Mouse (Mus musculus) forebrain, embryonic 11.5 days (tissue): ENCODE data around the gene Gm20518. TPM values are rescaled to one million over a fixed set of nuclear protein-coding genes. Genes with fewer than 3 reads are reported as not detected.

Source experiments
- ATAC-seq: fragments of 200-750 bp; cut with Nextera tagmentation; replicated peaks from 2 replicates; pipeline ENCODE4 v1.8.0; 2017; ENCODE audit warnings: moderate TSS enrichment; ENCODE audit not compliant: low FRiP score
- DNase-seq: peaks from one replicate; pipeline ENCODE4 v3.0.0-alpha.2; 2017; ENCODE audit warnings: low spot score
- H3K27ac ChIP-seq: fragments of 300-500 bp; sonication (generic); 2 replicates; pipeline ENCODE4 v1.5.1; 2014; ENCODE audit warnings: low read depth, low read length
- H3K27me3 ChIP-seq: fragments of 300-500 bp; sonication (generic); 2 replicates; pipeline ENCODE4 v1.6.1; 2014; ENCODE audit warnings: mild to moderate bottlenecking, low read length, mixed read lengths; ENCODE audit not compliant: control insufficient read depth, insufficient read depth
- H3K36me3 ChIP-seq: fragments of 300-500 bp; sonication (generic); 2 replicates; pipeline ENCODE4 v1.6.1; 2014; ENCODE audit warnings: mild to moderate bottlenecking, low read length, moderate library complexity, mixed read lengths; ENCODE audit not compliant: control insufficient read depth, insufficient read depth
- H3K4me1 ChIP-seq: fragments of 300-500 bp; sonication (generic); replicated peaks from 2 replicates; pipeline ENCODE4 v1.6.1; 2014; ENCODE audit warnings: low read length, mixed read lengths; ENCODE audit not compliant: control insufficient read depth, insufficient read depth
- H3K4me2 ChIP-seq: fragments of 300-500 bp; sonication (generic); 2 replicates; pipeline ENCODE4 v1.6.1; 2014; ENCODE audit warnings: low read depth, mild to moderate bottlenecking, low read length, moderate library complexity, mixed read lengths; ENCODE audit not compliant: severe bottlenecking
- H3K4me3 ChIP-seq: fragments of 300-500 bp; sonication (generic); 2 replicates; pipeline ENCODE4 v1.5.1; 2014; ENCODE audit warnings: low read depth, low read length
- H3K9ac ChIP-seq: fragments of 300-500 bp; sonication (generic); 2 replicates; pipeline ENCODE4 v1.6.1; 2014; ENCODE audit warnings: low read length
- H3K9me3 ChIP-seq: fragments of 300-500 bp; sonication (generic); 2 replicates; pipeline ENCODE4 v1.6.1; 2016; ENCODE audit warnings: low read length, mixed read lengths; ENCODE audit not compliant: control insufficient read depth
- WGBS: fragments of 180-500 bp; shearing (Covaris S2); extraction: QIAGEN DNeasy Blood & Tissue Kit; methylation state at CpG from one replicate; pipeline ENCODE4 v1.1.7; 2014; 5-methylcytosine and 5-hydroxymethylcytosine counted together
- polyA plus RNA-seq: library from polyadenylated mRNA; unstranded; fragments of >200 nt; fragmentation: Nextera tagmentation; extraction: Ambion mirVana; gene quantifications from 2 replicates; pipeline ENCODE4 v1.2.1, GENCODE M21; 2014

Gm20518 gene
- polyA plus RNA-seq, 1 experiment from 2014 or later = 0.51 TPM

DNA sequence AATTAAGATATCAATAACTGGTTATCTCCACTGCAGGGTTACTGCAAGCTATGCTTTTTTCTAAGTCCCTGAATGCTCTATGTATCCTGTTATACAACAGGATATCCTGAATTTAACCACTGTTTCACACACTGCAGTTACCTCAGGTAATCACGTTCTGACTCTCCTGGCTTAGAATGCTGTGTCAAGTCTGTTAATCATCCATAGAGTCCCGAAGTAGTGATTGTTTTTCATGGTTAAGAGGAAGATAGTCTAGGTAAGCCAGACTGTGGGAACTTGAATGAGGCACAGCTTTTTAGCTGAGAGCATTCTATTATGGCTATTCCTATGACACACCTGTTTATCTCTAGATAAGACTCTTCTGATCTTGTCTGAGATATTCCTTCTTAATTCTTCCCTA, 26.2 kb downstream of the Gm20518 start:
- over 99% methylated on average over 2 of the region's 2 CpGs for WGBS
- ATAC-seq (no peak), DNase-seq (no peak)
- Histone ChIP-seq H3K9ac (no peak overlapping the region), H3K4me2 (no peak overlapping the region), H3K4me3 (no peak overlapping the region), H3K36me3 (no peaks in the 10 kb centered on the region), H3K27me3 (no peaks in the 10 kb centered on the region), H3K27ac (no peak overlapping the region), H3K9me3 (no peaks in the 10 kb centered on the region), H3K4me1 (no peaks in the 10 kb centered on the region)

DNA sequence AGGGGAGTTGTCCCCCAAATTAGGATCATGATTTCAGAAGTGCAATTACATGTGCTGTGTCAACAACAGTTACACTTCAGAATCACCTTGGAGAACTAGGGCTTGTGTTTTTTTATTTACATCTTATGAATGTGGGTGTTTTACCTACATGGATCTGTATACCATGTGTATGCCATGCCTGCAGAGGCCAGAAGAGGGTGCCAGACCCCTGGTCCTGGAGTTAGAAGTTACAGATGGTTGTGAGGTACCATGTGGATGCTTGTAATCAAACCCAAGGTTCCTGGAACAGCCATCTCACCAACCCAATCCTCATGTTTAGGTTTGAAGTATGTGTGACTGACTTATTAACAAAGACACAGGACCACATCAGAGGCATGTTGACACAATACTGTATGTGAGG, 32.9 kb downstream of the Gm20518 start:
- DNase-seq = peak; percentile 55
- no peak overlapping the region for H3K27ac ChIP-seq
- no peak overlapping the region for H3K4me2 ChIP-seq
- H3K9ac ChIP-seq = no peak overlapping the region
- H3K36me3 ChIP-seq = peaks cover 20% of the 10 kb centered on the region
- no peak for ATAC-seq
- H3K27me3 ChIP-seq = no peaks in the 10 kb centered on the region
- no peak overlapping the region for H3K4me3 ChIP-seq
- no peaks in the 10 kb centered on the region for H3K9me3 ChIP-seq
- H3K4me1 ChIP-seq = no peaks in the 10 kb centered on the region

- peaks cover 23% of the 10 kb centered on the region for H3K36me3 ChIP-seq
Measured at GRCm38 (mm10) chr16:17857157-17857556, 34.3 kb downstream of the Gm20518 start.

GRCm38 (mm10) chr16:17853263-17853662, 38.2 kb downstream of the Gm20518 start:
- H3K4me2 ChIP-seq = no peak overlapping the region
- no peaks in the 10 kb centered on the region for H3K4me1 ChIP-seq
- H3K9me3 ChIP-seq = no peaks in the 10 kb centered on the region
- H3K9ac ChIP-seq = no peak overlapping the region
- peaks cover 19% of the 10 kb centered on the region for H3K36me3 ChIP-seq
- 93% methylated on average over 2 of the region's 2 CpGs for WGBS
- no peaks in the 10 kb centered on the region for H3K27me3 ChIP-seq
- H3K27ac ChIP-seq = no peak overlapping the region
- no peak for DNase-seq
- ATAC-seq = no peak
- no peak overlapping the region for H3K4me3 ChIP-seq

More at GRCm38 (mm10) chr16:17857157-17857556, 34.3 kb downstream of the Gm20518 start:
- Histone ChIP-seq H3K27ac (no peak overlapping the region), H3K9ac (no peak overlapping the region), H3K27me3 (no peaks in the 10 kb centered on the region), H3K4me2 (no peak overlapping the region), H3K9me3 (no peaks in the 10 kb centered on the region), H3K4me3 (no peak overlapping the region), H3K4me1 (no peaks in the 10 kb centered on the region)
- WGBS = 93% methylated on average over 7 of the region's 7 CpGs
- ATAC-seq (no peak), DNase-seq (no peak)

- no peaks in the 10 kb centered on the region for H3K4me1 ChIP-seq
- H3K9ac ChIP-seq = no peak overlapping the region
- H3K36me3 ChIP-seq = peaks cover 15% of the 10 kb centered on the region
- ATAC-seq (no peak), DNase-seq (no peak)
- no peaks in the 10 kb centered on the region for H3K27me3 ChIP-seq
- no peak overlapping the region for H3K4me3 ChIP-seq
- no peak overlapping the region for H3K4me2 ChIP-seq
- 100% methylated on average over 1 of the region's 1 CpGs for WGBS
- no peak overlapping the region for H3K27ac ChIP-seq
- no peaks in the 10 kb centered on the region for H3K9me3 ChIP-seq
Measured at GRCm38 (mm10) chr16:17851860-17852259, 39.6 kb downstream of the Gm20518 start.

- WGBS = 93% methylated on average over 5 of the region's 5 CpGs
Measured at GRCm38 (mm10) chr16:17851331-17851730, 40.1 kb downstream of the Gm20518 start.

DNA sequence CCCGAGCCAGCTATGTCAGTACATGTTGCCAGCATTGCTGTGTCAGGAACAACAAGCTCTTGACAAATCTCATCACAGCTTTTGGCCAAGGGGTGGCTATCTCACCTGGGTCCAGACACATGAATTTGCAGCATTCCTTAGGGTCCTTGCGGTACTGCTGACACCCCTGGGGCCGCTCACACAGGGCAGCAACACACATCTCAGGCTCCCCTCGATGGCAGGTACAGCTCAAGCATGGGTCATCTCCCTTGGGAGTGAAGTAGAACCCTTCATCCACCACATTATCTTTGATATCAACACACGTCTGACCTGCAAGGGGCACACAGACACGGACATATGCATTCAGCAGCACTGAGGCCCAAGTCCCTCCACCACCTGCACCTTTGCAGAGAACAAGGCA, 42.0 kb downstream of the Gm20518 start:
- Histone ChIP-seq H3K27ac (no peak overlapping the region), H3K9ac (no peak overlapping the region), H3K9me3 (no peaks in the 10 kb centered on the region), H3K27me3 (no peaks in the 10 kb centered on the region), H3K4me3 (no peak overlapping the region), H3K4me1 (no peaks in the 10 kb centered on the region), H3K4me2 (no peak overlapping the region), H3K36me3 (peaks cover 15% of the 10 kb centered on the region; the same call in 1 of the 2 replicates)
- DNase-seq (no peak), ATAC-seq (no peak)
- 83% methylated on average over 6 of the region's 6 CpGs for WGBS

More at GRCm38 (mm10) chr16:17851331-17851730, 40.1 kb downstream of the Gm20518 start:
- H3K27ac ChIP-seq = no peak overlapping the region
- H3K4me2 ChIP-seq = no peak overlapping the region
- DNase-seq = no peak
- H3K9ac ChIP-seq = no peak overlapping the region
- H3K9me3 ChIP-seq = no peaks in the 10 kb centered on the region
- H3K27me3 ChIP-seq = no peaks in the 10 kb centered on the region
- no peak overlapping the region for H3K4me3 ChIP-seq
- H3K36me3 ChIP-seq = peaks cover 11% of the 10 kb centered on the region
- H3K4me1 ChIP-seq = no peaks in the 10 kb centered on the region
- ATAC-seq = no peak

DNA sequence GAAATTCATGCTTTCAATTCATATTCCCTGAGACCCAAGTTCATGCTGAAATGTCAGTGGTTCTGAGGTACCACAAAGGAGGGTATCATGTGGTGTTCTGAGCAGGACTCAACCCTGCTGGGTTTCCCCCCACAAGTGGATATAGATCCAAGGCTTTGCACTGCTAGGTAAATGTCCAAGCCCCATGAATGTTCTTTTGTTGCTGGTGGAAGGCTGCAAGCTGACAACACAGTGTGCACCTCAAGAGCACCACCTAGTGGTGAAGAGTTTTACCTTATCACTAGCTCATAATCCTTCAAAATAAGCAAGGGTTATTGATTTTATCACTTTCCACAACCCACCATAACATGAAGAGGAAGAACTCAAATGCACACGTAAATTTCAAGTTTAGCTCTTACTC, 42.5 kb downstream of the Gm20518 start:
- Histone ChIP-seq H3K9ac (no peak overlapping the region), H3K9me3 (no peaks in the 10 kb centered on the region), H3K27me3 (no peaks in the 10 kb centered on the region), H3K27ac (no peak overlapping the region), H3K4me2 (no peak overlapping the region), H3K4me1 (no peaks in the 10 kb centered on the region), H3K4me3 (no peak overlapping the region), H3K36me3 (peaks cover 17% of the 10 kb centered on the region; the same call in 1 of the 2 replicates)
- ATAC-seq (no peak), DNase-seq (no peak)
- WGBS = 34% methylated on average over 1 of the region's 1 CpGs

DNA sequence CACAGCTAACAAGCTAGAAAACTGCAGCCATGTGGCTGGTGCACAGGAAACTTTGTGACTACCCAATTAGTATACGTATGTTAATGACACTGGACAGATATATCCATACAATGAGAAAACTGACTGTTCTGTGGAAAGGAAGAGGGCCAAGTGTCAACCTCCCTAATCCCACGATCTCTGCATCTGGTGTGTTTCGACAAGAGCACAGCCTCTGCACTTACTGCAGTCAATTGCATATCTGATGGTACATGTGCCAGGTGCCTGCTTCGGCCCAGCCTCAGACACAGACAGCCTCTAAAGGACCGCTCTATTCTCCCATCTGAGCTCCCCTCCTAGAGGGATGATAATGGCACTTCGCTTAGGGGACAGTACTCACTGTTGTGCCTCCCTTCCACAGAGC, 43.0 kb downstream of the Gm20518 start:
- H3K4me1 ChIP-seq = no peaks in the 10 kb centered on the region
- H3K9me3 ChIP-seq = no peaks in the 10 kb centered on the region
- H3K9ac ChIP-seq = no peak overlapping the region
- no peak overlapping the region for H3K4me3 ChIP-seq
- 96% methylated on average over 6 of the region's 6 CpGs for WGBS
- no peak for DNase-seq
- peaks cover 22% of the 10 kb centered on the region; the same call in 1 of the 2 replicates for H3K36me3 ChIP-seq
- H3K27me3 ChIP-seq = no peaks in the 10 kb centered on the region
- H3K4me2 ChIP-seq = no peak overlapping the region
- H3K27ac ChIP-seq = no peak overlapping the region
- ATAC-seq = no peak
